Mouse (Mus musculus) forebrain, embryonic 16.5 days (tissue): ENCODE data around the gene Trp63. TPM values are rescaled to one million over a fixed set of nuclear protein-coding genes. Genes with fewer than 3 reads are reported as not detected.

Experiments used
- ATAC-seq: fragments of 200-750 bp; cut with Nextera tagmentation; 2 replicates; pipeline ENCODE4 v1.8.0; 2017; ENCODE audit warnings: mild to moderate bottlenecking, moderate library complexity
- H3K27ac ChIP-seq: fragments of 300-500 bp; sonication (generic); 2 replicates; pipeline ENCODE4 v1.5.1; 2014; ENCODE audit warnings: low read length, control low read depth
- H3K27me3 ChIP-seq: fragments of 300-500 bp; sonication (generic); replicated peaks from 2 replicates; pipeline ENCODE4 v1.6.1; 2014; ENCODE audit warnings: low read length; ENCODE audit not compliant: control insufficient read depth, insufficient read depth
- H3K36me3 ChIP-seq: fragments of 300-500 bp; sonication (generic); 2 replicates; pipeline ENCODE4 v1.6.1; 2014; ENCODE audit not compliant: control insufficient read depth, insufficient read depth
- H3K4me1 ChIP-seq: fragments of 300-500 bp; sonication (generic); replicated peaks from 2 replicates; pipeline ENCODE4 v1.6.1; 2014; ENCODE audit warnings: low read length; ENCODE audit not compliant: control insufficient read depth, insufficient read depth
- H3K4me2 ChIP-seq: fragments of 300-500 bp; sonication (generic); 2 replicates; pipeline ENCODE4 v1.6.1; 2014; ENCODE audit warnings: mild to moderate bottlenecking, low read length, control low read depth
- H3K4me3 ChIP-seq: fragments of 300-500 bp; sonication (generic); replicated peaks from 2 replicates; pipeline ENCODE4 v1.5.1; 2014; ENCODE audit warnings: mild to moderate bottlenecking, low read length, control low read depth
- H3K9ac ChIP-seq: fragments of 300-500 bp; sonication (generic); replicated peaks from 2 replicates; pipeline ENCODE4 v1.6.1; 2014; ENCODE audit warnings: low read depth, low read length, control low read depth
- H3K9me3 ChIP-seq: fragments of 300-500 bp; sonication (generic); 2 replicates; pipeline ENCODE4 v1.6.1; 2016; ENCODE audit warnings: low read length; ENCODE audit not compliant: control insufficient read depth
- WGBS: fragments of 180-500 bp; shearing (Covaris S2); extraction: QIAGEN DNeasy Blood & Tissue Kit; methylation state at CpG from one replicate; pipeline ENCODE4 v1.1.7; 2014; 5-methylcytosine and 5-hydroxymethylcytosine counted together
- polyA plus RNA-seq: library from polyadenylated mRNA; unstranded; fragments of >200 nt; fragmentation: Nextera tagmentation; extraction: Ambion mirVana; gene quantifications from 2 replicates; pipeline ENCODE4 v1.2.1, GENCODE M21; 2015

Trp63 gene
- polyA plus RNA-seq, 1 experiment from 2014 or later, result 0.10 TPM

DNA sequence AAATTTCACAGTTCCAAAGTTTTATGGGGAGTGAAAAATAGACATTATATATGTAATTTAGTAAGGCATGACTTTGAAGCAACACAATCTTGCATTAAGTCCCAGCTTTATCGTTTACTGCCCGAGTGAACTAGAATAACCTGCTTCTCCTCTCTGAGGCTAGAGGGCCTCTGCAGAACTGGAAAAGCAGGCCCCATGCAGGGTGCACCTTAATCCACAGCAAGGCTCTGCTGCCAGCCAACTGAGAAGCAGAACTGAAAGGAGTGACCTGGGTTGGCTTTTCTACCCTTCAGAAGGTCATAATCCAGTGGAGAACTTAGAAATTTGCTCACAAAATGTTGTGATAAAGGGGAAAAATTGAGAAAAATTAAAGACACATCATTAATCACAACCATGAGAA lies 74.5 kb downstream of the Trp63 start:
- 65% methylated on average over 2 of the region's 2 CpGs for WGBS
- H3K9ac ChIP-seq, result no peak overlapping the region
- H3K4me3 ChIP-seq, result no peak overlapping the region
- H3K27me3 ChIP-seq, result no peaks in the 10 kb centered on the region
- no peaks in the 10 kb centered on the region for H3K36me3 ChIP-seq
- no peaks in the 10 kb centered on the region for H3K4me1 ChIP-seq
- no peak overlapping the region for H3K4me2 ChIP-seq
- no peak overlapping the region for H3K27ac ChIP-seq
- no peak for ATAC-seq
- no peaks in the 10 kb centered on the region for H3K9me3 ChIP-seq

- Histone ChIP-seq H3K4me3 (no peak overlapping the region), H3K27me3 (no peaks in the 10 kb centered on the region), H3K4me1 (no peaks in the 10 kb centered on the region), H3K9me3 (no peaks in the 10 kb centered on the region), H3K27ac (no peak overlapping the region), H3K9ac (no peak overlapping the region), H3K36me3 (no peaks in the 10 kb centered on the region), H3K4me2 (no peak overlapping the region)
- ATAC-seq, result peak; percentile 57; the same call in 1 of the 2 replicates
- 28% methylated on average over 5 of the region's 5 CpGs for WGBS
Observed at GRCm38 (mm10) chr16:25765549-25765948, 82.0 kb downstream of the Trp63 start.

GRCm38 (mm10) chr16:25774611-25775010 lies 91.0 kb downstream of the Trp63 start:
- Histone ChIP-seq H3K4me3 (no peak overlapping the region), H3K4me2 (no peak overlapping the region), H3K36me3 (no peaks in the 10 kb centered on the region), H3K9ac (no peak overlapping the region), H3K9me3 (no peaks in the 10 kb centered on the region), H3K27ac (no peak overlapping the region), H3K4me1 (no peaks in the 10 kb centered on the region), H3K27me3 (no peaks in the 10 kb centered on the region)
- WGBS, result 48% methylated on average over 7 of the region's 7 CpGs
- ATAC-seq, result peak; percentile 26; the same call in 1 of the 2 replicates

GRCm38 (mm10) chr16:25777501-25777900 lies 93.9 kb downstream of the Trp63 start:
- no peak overlapping the region for H3K4me3 ChIP-seq
- H3K27me3 ChIP-seq, result no peaks in the 10 kb centered on the region
- WGBS, result 71% methylated on average over 1 of the region's 1 CpGs
- no peak for ATAC-seq
- no peaks in the 10 kb centered on the region for H3K36me3 ChIP-seq
- H3K9me3 ChIP-seq, result no peaks in the 10 kb centered on the region
- no peak overlapping the region for H3K4me2 ChIP-seq
- H3K4me1 ChIP-seq, result no peaks in the 10 kb centered on the region
- H3K27ac ChIP-seq, result no peak overlapping the region
- H3K9ac ChIP-seq, result no peak overlapping the region

DNA sequence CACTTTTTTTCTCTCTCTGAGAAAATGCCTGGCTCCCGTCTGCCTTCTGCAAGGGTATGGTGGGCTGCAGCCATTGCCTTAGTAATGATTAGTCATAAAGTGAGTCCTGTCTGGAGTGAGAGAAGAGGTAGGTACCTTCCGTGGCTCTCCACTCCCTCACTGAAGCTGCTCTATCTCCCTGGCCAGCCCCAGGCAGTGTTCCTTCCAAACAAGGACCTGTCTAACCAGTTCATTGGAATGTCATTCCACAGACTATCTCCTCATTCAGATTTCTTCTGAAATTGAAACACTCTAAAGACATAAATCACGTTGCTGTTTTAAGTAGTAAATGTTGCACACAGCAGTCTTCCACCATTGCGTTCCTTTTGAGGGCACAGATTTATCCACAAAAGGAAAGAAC lies 96.4 kb downstream of the Trp63 start:
- Histone ChIP-seq H3K27ac (no peak overlapping the region), H3K27me3 (no peaks in the 10 kb centered on the region), H3K4me3 (no peak overlapping the region), H3K9ac (no peak overlapping the region), H3K4me1 (no peaks in the 10 kb centered on the region), H3K9me3 (no peaks in the 10 kb centered on the region), H3K36me3 (no peaks in the 10 kb centered on the region), H3K4me2 (no peak overlapping the region)
- no peak for ATAC-seq
- WGBS, result 59% methylated on average over 4 of the region's 4 CpGs

DNA sequence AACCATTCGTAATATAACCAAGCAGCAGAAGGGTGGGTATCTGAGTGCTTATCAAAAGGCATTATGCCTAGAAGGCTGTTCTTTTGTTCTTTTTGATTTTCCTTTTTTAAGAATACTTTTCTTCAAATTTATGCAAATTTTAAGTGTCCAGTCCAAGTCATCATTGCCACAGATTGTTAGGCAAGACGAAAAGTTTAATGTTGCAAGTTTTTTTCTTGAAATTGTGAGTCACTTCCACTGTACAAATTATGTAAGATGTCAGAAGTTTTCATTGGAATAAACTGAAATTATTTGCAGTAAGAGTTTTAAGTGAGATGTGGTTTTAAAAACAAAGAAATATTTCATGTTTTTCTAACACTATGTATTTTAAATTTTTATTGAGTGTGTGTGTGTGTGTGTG lies 100.7 kb downstream of the Trp63 start:
- Histone ChIP-seq H3K36me3 (no peaks in the 10 kb centered on the region), H3K4me3 (no peak overlapping the region), H3K27me3 (no peaks in the 10 kb centered on the region), H3K27ac (no peak overlapping the region), H3K4me2 (no peak overlapping the region), H3K9me3 (no peaks in the 10 kb centered on the region), H3K9ac (no peak overlapping the region), H3K4me1 (no peaks in the 10 kb centered on the region)
- WGBS, result 62% methylated on average over 2 of the region's 2 CpGs
- no peak for ATAC-seq

DNA sequence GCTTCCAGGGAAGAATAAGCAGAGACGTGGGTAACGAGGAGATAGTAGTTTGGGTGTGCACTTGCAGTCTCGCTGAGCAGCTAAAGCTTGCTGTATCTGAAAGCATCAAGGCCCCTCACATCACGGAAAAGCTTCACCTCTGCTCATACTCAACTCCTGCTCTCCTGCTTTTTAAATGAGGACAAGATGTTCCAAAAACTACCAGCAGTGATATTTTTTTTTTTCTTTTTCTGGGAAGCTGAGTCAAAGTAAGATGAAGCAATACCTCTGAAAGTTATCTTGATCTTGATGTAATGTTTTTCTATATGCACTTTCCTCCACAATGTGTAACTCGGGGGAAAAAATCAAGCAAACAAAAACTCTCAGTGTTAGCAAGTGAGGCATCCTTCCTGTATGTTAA lies 102.9 kb downstream of the Trp63 start:
- no peak overlapping the region for H3K9ac ChIP-seq
- no peak overlapping the region for H3K27ac ChIP-seq
- no peaks in the 10 kb centered on the region for H3K36me3 ChIP-seq
- H3K27me3 ChIP-seq, result no peaks in the 10 kb centered on the region
- 64% methylated on average over 5 of the region's 5 CpGs for WGBS
- no peak overlapping the region for H3K4me2 ChIP-seq
- no peaks in the 10 kb centered on the region for H3K4me1 ChIP-seq
- ATAC-seq, result no peak
- no peak overlapping the region for H3K4me3 ChIP-seq
- H3K9me3 ChIP-seq, result no peaks in the 10 kb centered on the region

- H3K4me3 ChIP-seq, result no peak overlapping the region
- H3K9ac ChIP-seq, result no peak overlapping the region
- H3K36me3 ChIP-seq, result no peaks in the 10 kb centered on the region
- H3K27me3 ChIP-seq, result no peaks in the 10 kb centered on the region
- no peaks in the 10 kb centered on the region; the same call in 1 of the 2 replicates for H3K4me1 ChIP-seq
- peak; percentile 90 for ATAC-seq
- no peak overlapping the region for H3K27ac ChIP-seq
- H3K9me3 ChIP-seq, result no peaks in the 10 kb centered on the region
- H3K4me2 ChIP-seq, result no peak overlapping the region
- 21% methylated on average over 5 of the region's 5 CpGs for WGBS
Observed at GRCm38 (mm10) chr16:25792640-25793266, 109.2 kb downstream of the Trp63 start.

- Histone ChIP-seq H3K9ac (no peak overlapping the region), H3K4me2 (no peak overlapping the region), H3K27ac (no peak overlapping the region), H3K36me3 (no peaks in the 10 kb centered on the region), H3K4me1 (no peaks in the 10 kb centered on the region; the same call in 1 of the 2 replicates), H3K9me3 (no peaks in the 10 kb centered on the region), H3K27me3 (no peaks in the 10 kb centered on the region), H3K4me3 (no peak overlapping the region)
- no peak for ATAC-seq
- WGBS, result 80% methylated on average over 4 of the region's 4 CpGs
Observed at GRCm38 (mm10) chr16:25797732-25798294, 114.2 kb downstream of the Trp63 start.

- Histone ChIP-seq H3K9me3 (no peaks in the 10 kb centered on the region), H3K4me3 (no peak overlapping the region), H3K27ac (no peak overlapping the region), H3K4me1 (no peaks in the 10 kb centered on the region), H3K36me3 (no peaks in the 10 kb centered on the region), H3K27me3 (no peaks in the 10 kb centered on the region), H3K4me2 (no peak overlapping the region), H3K9ac (no peak overlapping the region)
- no peak for ATAC-seq
Observed at GRCm38 (mm10) chr16:25799618-25800017, 116.1 kb downstream of the Trp63 start.
